Mouse (Mus musculus) lung, adult 2 months (tissue): ENCODE measurements around the gene Fzd7. TPM values are rescaled to one million over a fixed set of nuclear protein-coding genes. Genes with fewer than 3 reads are reported as not detected.

Experiments used
- DNase-seq: peaks from one replicate; pipeline ENCODE4 v3.0.0; 2022
- H3K4me1 ChIP-seq: fragments of 200-500 bp; 2 replicates; pipeline ENCODE4 v1.6.1; 2011; ENCODE audit warnings: low read length; ENCODE audit not compliant: control insufficient read depth, insufficient read depth
- H3K4me3 ChIP-seq: fragments of 200-500 bp; replicated peaks from 2 replicates; pipeline ENCODE3; 2011; ENCODE audit warnings: low read depth, mild to moderate bottlenecking, control low read depth, low read length; ENCODE audit errors: extremely low read depth
- CTCF ChIP-seq: fragments of 200-500 bp; IDR thresholded peaks from 2 replicates; pipeline ENCODE4 v1.5.1; 2011; ENCODE audit warnings: mild to moderate bottlenecking, low read length, control low read depth; ENCODE audit not compliant: insufficient read depth
- POLR2A ChIP-seq: fragments of 200-500 bp; IDR thresholded peaks from 2 replicates; pipeline ENCODE4 v1.6.1; 2011; ENCODE audit warnings: low read depth, mild to moderate bottlenecking, control low read depth, low read length, borderline replicate concordance; ENCODE audit errors: extremely low read depth
- WGBS: fragments of 180-500 bp; shearing (Covaris S2); methylation state at CpG from one replicate; pipeline ENCODE4 v1.1.7; 2018; 5-methylcytosine and 5-hydroxymethylcytosine counted together
- polyA plus RNA-seq: library from polyadenylated mRNA; depleted of rRNA; stranded (reverse); fragments of >200 nt; gene quantifications from 2 replicates; pipeline ENCODE4 v1.2.3, GENCODE M21; 2012

The Fzd7 gene
- polyA plus RNA-seq, 1 experiment: 39.4 TPM

DNA sequence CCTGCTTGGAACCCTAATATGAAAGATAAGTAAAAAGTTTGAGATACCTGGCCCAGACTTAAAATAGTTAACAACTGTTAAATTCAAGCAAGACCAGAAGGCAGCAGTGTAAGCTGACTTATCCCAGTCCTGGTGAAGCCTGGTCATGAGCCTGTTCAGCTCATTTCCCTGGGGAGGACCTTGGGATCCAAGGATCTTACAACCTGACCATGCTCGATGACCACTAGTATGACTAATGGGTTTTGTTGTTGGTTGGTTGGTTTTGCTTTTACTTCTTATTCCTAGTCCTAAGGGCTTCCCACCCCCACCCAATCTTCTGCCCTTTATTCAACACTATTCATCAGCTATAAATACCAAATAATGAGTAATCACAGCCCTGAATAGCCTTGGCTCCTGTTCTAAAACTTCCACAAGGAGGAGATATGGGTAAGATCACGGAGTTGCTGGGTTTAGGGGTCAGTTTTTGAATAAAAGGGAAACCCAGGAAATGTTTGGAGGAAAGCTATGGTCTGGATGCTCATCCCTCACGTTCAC is 38.0 kb upstream of the Fzd7 start:
- H3K4me1 ChIP-seq: no peaks in the 10 kb centered on the region; the same call in 1 of the 2 replicates
- no peak for DNase-seq
- H3K4me3 ChIP-seq: no peak overlapping the region
- TF ChIP-seq POLR2A (no peak), CTCF (no peak)
- 61% methylated on average over 3 of the region's 3 CpGs for WGBS

DNA sequence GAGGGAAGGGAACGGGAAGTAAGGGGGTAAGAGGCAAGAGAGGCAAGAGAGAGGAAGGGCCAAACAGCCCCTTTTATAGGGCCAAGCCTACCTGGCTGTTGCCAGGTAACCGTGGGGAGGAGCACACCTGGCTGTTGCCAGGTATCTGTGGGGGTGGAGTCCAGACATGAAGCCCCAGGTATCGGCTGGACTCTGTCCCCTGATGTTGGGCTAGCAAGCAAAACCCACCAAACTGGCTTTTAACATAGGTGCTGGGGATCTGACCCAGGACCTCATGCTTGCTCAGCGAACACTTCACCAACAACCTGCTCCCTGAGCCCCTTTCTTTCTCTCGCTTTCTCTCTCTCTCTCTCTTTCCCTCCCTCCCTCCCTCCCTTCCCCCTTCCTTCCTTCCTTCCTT is 37.0 kb upstream of the Fzd7 start:
- Histone ChIP-seq H3K4me1 (no peaks in the 10 kb centered on the region; the same call in 1 of the 2 replicates), H3K4me3 (no peak overlapping the region)
- no peak for DNase-seq
- 76% methylated on average over 5 of the region's 5 CpGs for WGBS
- TF ChIP-seq POLR2A (no peak), CTCF (no peak)

DNA sequence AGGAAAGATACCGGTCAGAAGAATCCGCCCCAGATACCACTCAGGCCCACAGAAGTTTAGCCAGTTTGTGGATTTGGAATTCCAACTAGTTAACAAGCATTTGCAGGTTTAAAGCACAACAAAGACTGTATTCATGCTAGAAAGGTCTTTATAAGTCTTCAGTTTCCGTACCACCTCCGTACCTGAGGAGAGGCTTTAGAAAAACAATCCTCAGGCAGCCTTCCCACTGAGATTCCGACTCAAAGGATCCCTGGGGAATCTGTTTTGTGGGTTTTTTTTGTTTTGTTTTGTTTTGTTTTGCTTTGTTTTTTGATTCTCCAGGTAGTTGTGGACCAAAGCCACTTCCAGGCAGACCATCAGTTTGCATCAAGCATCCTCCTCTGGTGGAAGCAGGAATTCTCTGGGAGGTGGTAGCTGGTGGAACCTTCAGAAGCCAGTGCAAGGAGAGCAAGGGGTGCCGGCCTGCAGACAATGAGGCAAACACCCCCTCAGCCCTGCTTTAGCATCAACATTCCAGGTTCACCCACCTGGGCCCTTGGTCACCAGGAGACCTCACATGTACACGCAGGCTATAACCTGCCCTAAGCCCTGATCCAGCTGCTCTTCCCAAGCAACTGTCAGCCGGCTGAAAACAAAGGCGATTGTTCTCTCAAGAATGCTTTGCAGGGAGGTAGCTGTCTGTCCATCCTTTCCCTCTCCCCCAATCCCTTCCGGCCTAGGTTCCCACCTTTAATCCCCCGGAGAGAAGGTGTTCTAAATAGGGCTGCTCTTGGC is 33.5 kb upstream of the Fzd7 start:
- 69% methylated on average over 11 of the region's 11 CpGs for whole genome bisulfite sequencing
- Histone ChIP-seq H3K4me1 (no peaks in the 10 kb centered on the region; the same call in 1 of the 2 replicates), H3K4me3 (no peak overlapping the region)
- TF ChIP-seq POLR2A: no peak
- TF ChIP-seq CTCF: no peak
- DNase-seq: no peak

DNA sequence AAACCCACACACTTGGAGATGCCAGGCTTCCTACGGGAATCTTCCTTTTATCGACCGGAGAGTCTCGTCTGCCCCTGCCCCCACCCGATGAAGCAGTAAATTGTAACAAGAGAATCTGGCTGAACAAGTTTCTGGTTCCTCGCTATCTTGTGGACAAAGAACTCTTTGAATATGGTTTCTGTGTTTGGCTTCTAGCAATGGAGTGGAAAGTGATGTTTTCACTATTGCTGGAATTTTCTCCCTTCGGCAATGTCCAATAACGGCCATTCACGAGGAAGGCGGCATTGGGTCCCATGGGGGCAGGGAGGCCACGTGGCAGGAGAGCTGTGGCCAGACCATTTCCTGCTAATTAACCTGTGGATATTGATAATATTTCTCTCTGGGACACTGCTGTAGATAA is 32.8 kb upstream of the Fzd7 start:
- no peak for DNase-seq
- no peaks in the 10 kb centered on the region; the same call in 1 of the 2 replicates for H3K4me1 ChIP-seq
- H3K4me3 ChIP-seq: no peak overlapping the region
- TF ChIP-seq CTCF: no peak
- no peak for TF ChIP-seq POLR2A
- WGBS: 43% methylated on average over 11 of the region's 11 CpGs

DNA sequence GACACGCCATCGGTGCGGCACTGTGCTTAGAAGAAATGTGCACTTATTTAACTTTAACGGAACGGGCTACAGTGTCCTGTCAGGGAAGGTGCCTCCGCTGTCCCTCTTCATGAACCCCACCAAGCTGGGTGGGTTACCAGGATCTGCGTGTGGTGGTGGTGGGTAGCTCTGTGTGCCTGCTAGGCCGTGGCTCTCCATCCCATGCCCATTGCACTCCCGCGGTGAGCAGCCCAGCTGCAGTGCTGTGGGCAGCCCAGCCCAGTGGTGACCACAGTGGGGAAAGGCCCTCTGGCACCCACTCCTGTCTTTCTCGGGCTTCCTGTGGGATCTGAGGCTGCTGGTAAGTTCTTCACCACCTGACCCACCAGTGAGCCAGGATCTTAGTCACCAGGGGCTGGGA is 31.3 kb upstream of the Fzd7 start:
- TF ChIP-seq CTCF (no peak), POLR2A (no peak)
- DNase-seq: no peak
- WGBS: 92% methylated on average over 11 of the region's 11 CpGs
- no peaks in the 10 kb centered on the region; the same call in 1 of the 2 replicates for H3K4me1 ChIP-seq
- no peak overlapping the region for H3K4me3 ChIP-seq

DNA sequence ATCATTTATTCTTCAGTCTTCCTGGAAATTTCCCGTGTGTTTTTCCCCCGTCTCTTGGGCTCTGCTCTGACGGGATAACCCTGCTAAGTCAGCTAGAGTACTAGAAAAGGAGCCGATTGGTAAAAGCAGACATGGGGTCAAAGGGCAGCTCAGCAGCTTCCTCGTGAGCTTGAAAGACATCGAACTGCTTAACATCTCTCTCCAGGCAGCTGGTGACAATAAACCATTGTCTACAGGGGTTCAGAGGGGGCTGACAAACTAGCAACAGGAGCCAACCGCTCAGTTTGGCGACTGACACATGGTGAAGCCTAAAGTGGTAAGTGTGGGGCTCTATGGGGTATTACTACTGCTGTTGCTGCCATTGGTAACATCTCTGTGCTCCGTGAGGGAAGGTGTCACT is 30.6 kb upstream of the Fzd7 start:
- TF ChIP-seq CTCF (no peak), POLR2A (no peak)
- Histone ChIP-seq H3K4me3 (no peak overlapping the region), H3K4me1 (no peaks in the 10 kb centered on the region; the same call in 1 of the 2 replicates)
- 56% methylated on average over 9 of the region's 9 CpGs for WGBS
- no peak for DNase-seq

DNA sequence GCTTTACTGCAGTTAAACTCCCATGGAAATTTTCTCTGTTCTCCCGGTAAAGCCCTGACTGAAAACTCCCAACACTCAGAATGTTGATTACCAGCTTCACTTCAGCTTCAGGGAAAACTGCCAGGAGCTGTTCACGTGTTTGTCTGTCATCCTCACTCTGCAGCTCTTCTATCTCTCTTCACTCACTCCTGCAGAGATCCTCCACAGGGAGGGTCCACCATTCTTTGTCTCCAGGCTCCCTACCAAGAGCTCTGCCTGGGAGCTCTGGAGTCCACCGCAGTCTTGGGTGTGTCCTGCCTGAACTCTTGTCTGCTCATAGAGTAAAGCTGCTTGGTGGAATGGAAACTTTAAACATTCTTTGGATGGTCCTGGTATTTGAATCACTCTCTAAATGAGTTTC is 25.4 kb upstream of the Fzd7 start:
- TF ChIP-seq POLR2A (no peak), CTCF (no peak)
- peaks cover 2% of the 10 kb centered on the region for H3K4me1 ChIP-seq
- DNase-seq: no peak
- 42% methylated on average over 3 of the region's 3 CpGs for WGBS
- no peak overlapping the region for H3K4me3 ChIP-seq

DNA sequence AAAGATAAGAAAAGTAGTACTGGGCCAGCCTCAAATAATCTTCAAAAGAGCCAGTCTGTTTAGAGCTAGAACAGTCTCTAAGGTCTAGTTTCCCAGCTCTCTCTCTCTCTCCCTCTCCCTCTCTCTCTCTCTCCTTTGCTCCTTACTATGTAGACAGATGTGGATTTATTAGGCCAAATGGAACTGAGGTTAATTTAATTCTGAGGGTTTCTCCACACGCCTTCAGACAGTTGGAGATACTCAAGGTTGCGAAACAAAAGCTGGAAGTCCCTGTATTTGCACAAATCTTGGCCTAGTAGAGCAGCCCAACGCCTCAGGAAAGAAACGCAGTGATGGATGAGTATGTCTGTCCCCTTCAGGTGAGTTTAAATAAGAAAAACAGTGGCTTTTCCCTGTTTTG is 24.4 kb upstream of the Fzd7 start:
- DNase-seq: no peak
- Histone ChIP-seq H3K4me1 (peaks cover 2% of the 10 kb centered on the region), H3K4me3 (no peak overlapping the region)
- no peak for TF ChIP-seq CTCF
- TF ChIP-seq POLR2A: no peak
- WGBS: 49% methylated on average over 4 of the region's 4 CpGs

DNA sequence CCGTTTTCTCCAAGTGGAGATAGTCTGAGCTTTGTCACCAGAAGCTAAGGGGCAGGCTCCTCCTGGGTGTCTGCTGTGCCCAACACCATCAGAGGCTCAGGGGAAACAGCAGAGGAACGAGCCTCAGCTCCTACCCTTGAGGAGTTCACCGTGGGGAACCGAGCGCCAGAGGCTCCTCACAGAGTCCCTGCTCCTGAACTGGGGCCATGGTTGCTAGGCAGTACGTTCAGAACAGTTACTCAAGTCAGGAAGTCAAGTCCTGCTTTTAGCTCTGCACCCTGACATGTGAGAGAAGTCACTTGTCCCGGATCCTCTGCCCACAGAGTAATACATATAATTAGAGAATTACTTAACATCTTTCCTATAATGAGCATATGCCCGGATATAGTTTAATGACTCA is 23.3 kb upstream of the Fzd7 start:
- no peak for TF ChIP-seq POLR2A
- no peak for TF ChIP-seq CTCF
- DNase-seq: no peak
- Histone ChIP-seq H3K4me1 (peaks cover 2% of the 10 kb centered on the region), H3K4me3 (no peak overlapping the region)
- WGBS: 18% methylated on average over 8 of the region's 8 CpGs
